Mouse (Mus musculus) MEL (cell line): Measurements from ENCODE around the gene Tnfaip6.

Source experiments
- JUND ChIP-seq: IDR thresholded peaks from 2 replicates; pipeline ENCODE4 v1.6.1; 2011; ENCODE audit warnings: low read depth, mild to moderate bottlenecking, improper control_type of control experiment, low read length
- MYB ChIP-seq: IDR thresholded peaks from 2 replicates; pipeline ENCODE4 v1.6.1; 2011; ENCODE audit warnings: mild to moderate bottlenecking, low read depth, low read length, improper control_type of control experiment

DNA sequence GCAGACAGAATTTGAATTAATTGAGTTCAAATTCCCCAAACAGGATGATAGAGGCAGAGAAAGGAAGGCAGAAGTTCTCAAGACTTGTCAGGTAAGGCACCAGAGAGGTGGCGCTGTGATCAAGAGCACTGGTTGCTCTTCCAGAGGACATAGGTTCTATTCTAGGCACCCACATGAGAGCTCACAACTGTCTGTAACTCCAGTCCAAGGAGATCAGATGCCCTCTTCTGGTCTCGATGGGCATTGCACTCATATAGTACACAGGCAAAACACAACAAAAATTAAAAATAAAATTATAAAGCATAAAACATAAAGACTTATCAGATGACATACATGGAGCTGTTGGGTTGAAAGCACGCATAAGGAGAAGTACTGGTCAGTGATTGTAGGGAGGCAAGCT lies 8.4 kb upstream of the Tnfaip6 start:
- TF ChIP-seq JUND, result no peak
- TF ChIP-seq MYB, result no peak
